11 mouse cellular contexts compared by ENCODE assay signal in genomic region chr15:77933222-77933621, GRCm38 (mm10). TPM values are rescaled to one million over a fixed set of nuclear protein-coding genes. Genes with fewer than 3 reads are reported as not detected.
DNase-seq lines count a peak whose midpoint lies in the region; ATAC-seq and TF ChIP-seq lines count a peak whose summit lies in the region.
"Had no signal": no experiment of that assay in that cellular context is flagged by ENCODE, and none has a peak within 500 bp of the region (broad histone marks: within the 10 kb centered on the region; RNA-seq: fewer than 3 reads in every experiment).

No protein-coding gene starts in this region.

- no peak overlapping the region; the same call in 1 of the 2 replicates for H3K4me2 ChIP-seq in forebrain, embryonic 12.5 days
- no peak overlapping the region for H3K4me2 ChIP-seq in forebrain, embryonic 14.5 days (ENCODE audit: low read length)
- no peak overlapping the region for H3K4me2 ChIP-seq in forebrain, embryonic 16.5 days (ENCODE audit: low read length)

- no peak for DNase-seq in forebrain, embryonic 14.5 days (ENCODE audit: low spot score)
- DNase-seq in layer of hippocampus, adult 2 months (ENCODE audit: low spot score in 2 of 2) = no peak
- DNase-seq in layer of hippocampus, postnatal 14 days (ENCODE audit: low spot score in 2 of 2) = no peak

- no peaks in the 10 kb centered on the region for H3K36me3 ChIP-seq in forebrain, embryonic 12.5 days (replicated peaks)
- no peaks in the 10 kb centered on the region for H3K36me3 ChIP-seq in forebrain, embryonic 14.5 days (ENCODE audit: control insufficient read depth, insufficient read depth, low read length)
- H3K36me3 ChIP-seq in forebrain, embryonic 16.5 days (ENCODE audit: control insufficient read depth, insufficient read depth) = no peaks in the 10 kb centered on the region

- no peak overlapping the region for H3K4me3 ChIP-seq in forebrain, embryonic 12.5 days (replicated peaks)
- no peak overlapping the region for H3K4me3 ChIP-seq in forebrain, embryonic 14.5 days (ENCODE audit: low read depth, low read length)
- no peak overlapping the region; the same call in 1 of the 2 replicates for H3K4me3 ChIP-seq in layer of hippocampus, adult 2 months
- no peak overlapping the region for H3K4me3 ChIP-seq in brown adipose tissue, adult 24 weeks (ENCODE audit: insufficient read depth, low read depth, low read length)
- H3K4me3 ChIP-seq in forebrain, embryonic 16.5 days (replicated peaks; ENCODE audit: low read length) = no peak overlapping the region

- H3K9ac ChIP-seq in forebrain, embryonic 12.5 days = 0 out of 2 replicates have a peak overlapping the region, but pooled peaks have one; percentile 13
- H3K9ac ChIP-seq in forebrain, embryonic 14.5 days (ENCODE audit: low read length) = no peak overlapping the region
- no peak overlapping the region for H3K9ac ChIP-seq in forebrain, embryonic 16.5 days (replicated peaks; ENCODE audit: low read depth, low read length)
- H3K9ac ChIP-seq: liver, embryonic 14.5 days had no signal

- 79% methylated on average over 3 of the region's 3 CpGs for WGBS in forebrain, embryonic 12.5 days
- WGBS in forebrain, embryonic 14.5 days = 63% methylated on average over 3 of the region's 3 CpGs
- 48% methylated on average over 3 of the region's 3 CpGs for WGBS in forebrain, embryonic 16.5 days

- no peak for TF ChIP-seq CTCF in layer of hippocampus, adult 2 months (conservative IDR thresholded peaks at IDR 0.05)

- H3K4me1 ChIP-seq in forebrain, embryonic 12.5 days = peaks cover 17% of the 10 kb centered on the region
- peaks cover 15% of the 10 kb centered on the region for H3K4me1 ChIP-seq in forebrain, embryonic 14.5 days (ENCODE audit: control insufficient read depth, insufficient read depth, low read length)
- no peaks in the 10 kb centered on the region for H3K4me1 ChIP-seq in brown adipose tissue, adult 24 weeks (ENCODE audit: control insufficient read depth, insufficient read depth, insufficient read length, low read length)
- H3K4me1 ChIP-seq in forebrain, embryonic 16.5 days (replicated peaks; ENCODE audit: control insufficient read depth, insufficient read depth, low read length) = peaks cover 40% of the 10 kb centered on the region

- ATAC-seq in forebrain, embryonic 12.5 days (ENCODE audit: low FRiP score) = no peak
- ATAC-seq in forebrain, embryonic 14.5 days = no peak
- no peak for ATAC-seq in forebrain, embryonic 16.5 days
- ATAC-seq in CD4-positive, CD25-positive, alpha-beta regulatory T cell, adult 4 months = no peak
- ATAC-seq: activated CD4-positive, CD25-positive, alpha-beta regulatory T cell, adult 4 months had no signal

- H3K27ac ChIP-seq in forebrain, embryonic 12.5 days = no peak overlapping the region
- H3K27ac ChIP-seq in forebrain, embryonic 14.5 days (ENCODE audit: low read depth, low read length) = no peak overlapping the region
- H3K27ac ChIP-seq in layer of hippocampus, adult 2 months = peak overlapping the region; percentile 85
- H3K27ac ChIP-seq in brown adipose tissue, adult 24 weeks (replicated peaks; ENCODE audit: low read depth, low read length) = 0 out of 2 replicates have a peak overlapping the region, but pooled peaks have one; percentile 1
- 0 out of 2 replicates have a peak overlapping the region, but pooled peaks have one; percentile 37 for H3K27ac ChIP-seq in forebrain, embryonic 16.5 days (ENCODE audit: low read length)
- H3K27ac ChIP-seq: liver, embryonic 14.5 days; stomach, postnatal 0 days had no signal

- H3K27me3 ChIP-seq in forebrain, embryonic 12.5 days = peaks cover 7% of the 10 kb centered on the region; the same call in 1 of the 2 replicates
- no peaks in the 10 kb centered on the region for H3K27me3 ChIP-seq in forebrain, embryonic 14.5 days (replicated peaks; ENCODE audit: control insufficient read depth, insufficient read depth, low read length)
- no peaks in the 10 kb centered on the region for H3K27me3 ChIP-seq in forebrain, embryonic 16.5 days (replicated peaks; ENCODE audit: control insufficient read depth, insufficient read depth, low read length)

- no peaks in the 10 kb centered on the region for H3K9me3 ChIP-seq in forebrain, embryonic 12.5 days
- no peaks in the 10 kb centered on the region for H3K9me3 ChIP-seq in forebrain, embryonic 14.5 days (replicated peaks; ENCODE audit: control insufficient read depth, low read length)
- H3K9me3 ChIP-seq in forebrain, embryonic 16.5 days (ENCODE audit: control insufficient read depth, low read length) = no peaks in the 10 kb centered on the region
- H3K9me3 ChIP-seq: megakaryocyte, embryonic 14.5 days had no signal

RNA-seq across cellular contexts. Expression of gene Txn2, which starts 4.4 kb away (rescaled TPM):
- polyA plus RNA-seq in forebrain, embryonic 12.5 days (2016; fragmentation: Nextera tagmentation; extraction: Ambion mirVana) = 203 and 210 TPM in 2 replicates
- 269 and 291 TPM in 2 replicates for polyA plus RNA-seq in forebrain, embryonic 14.5 days (2014; fragmentation: Nextera tagmentation; extraction: Ambion mirVana)
- total RNA-seq in layer of hippocampus, adult 2 months (2021) = 100 to 1,000 TPM; 119 to 136 TPM
- 100 to 1,000 TPM; 106 to 116 TPM for total RNA-seq in layer of hippocampus, postnatal 14 days (2021)
- 696 and 736 TPM in 2 replicates for polyA plus RNA-seq in brown adipose tissue, adult 24 weeks (2012; ENCODE audit: insufficient read depth, insufficient read length, missing spikeins)
- 222 and 237 TPM in 2 replicates for polyA plus RNA-seq in forebrain, embryonic 16.5 days (2015; fragmentation: Nextera tagmentation; extraction: Ambion mirVana)
- 100 to 1,000 TPM; 232 to 276 TPM for polyA plus RNA-seq in CD4-positive, CD25-positive, alpha-beta regulatory T cell, adult 4 months (2017; shearing (Covaris generic))

RNA-seq across cellular contexts. Expression of gene Foxred2, which starts 23.3 kb away (rescaled TPM):
- 7.5 and 8.3 TPM in 2 replicates for polyA plus RNA-seq in forebrain, embryonic 12.5 days (2016; fragmentation: Nextera tagmentation; extraction: Ambion mirVana)
- polyA plus RNA-seq in forebrain, embryonic 14.5 days (2014; fragmentation: Nextera tagmentation; extraction: Ambion mirVana) = 12.3 and 12.8 TPM in 2 replicates
- total RNA-seq in layer of hippocampus, adult 2 months (2021) = 10 to 100 TPM; 11.1 to 11.7 TPM
- 10 to 100 TPM; 10.5 to 11.6 TPM for total RNA-seq in layer of hippocampus, postnatal 14 days (2021)
- 0.67 and 0.79 TPM in 2 replicates for polyA plus RNA-seq in brown adipose tissue, adult 24 weeks (2012; ENCODE audit: insufficient read depth, insufficient read length, missing spikeins)
- polyA plus RNA-seq in forebrain, embryonic 16.5 days (2015; fragmentation: Nextera tagmentation; extraction: Ambion mirVana) = 16.8 and 17.3 TPM in 2 replicates
- 1 to 10 TPM; 2.8 to 4.2 TPM for polyA plus RNA-seq in CD4-positive, CD25-positive, alpha-beta regulatory T cell, adult 4 months (2017; shearing (Covaris generic))

RNA-seq across cellular contexts. Expression of gene Eif3d, which starts 37.4 kb away (rescaled TPM):
- polyA plus RNA-seq in forebrain, embryonic 12.5 days (2016; fragmentation: Nextera tagmentation; extraction: Ambion mirVana) = 219 and 234 TPM in 2 replicates
- polyA plus RNA-seq in forebrain, embryonic 14.5 days (2014; fragmentation: Nextera tagmentation; extraction: Ambion mirVana) = 167 and 199 TPM in 2 replicates
- total RNA-seq in layer of hippocampus, adult 2 months (2021) = 100 to 1,000 TPM in 1 of 2 experiments, 10 to 100 TPM in 1; 94.7 to 103 TPM
- 100 to 1,000 TPM in 1 of 2 experiments, 10 to 100 TPM in 1; 99.5 to 100 TPM for total RNA-seq in layer of hippocampus, postnatal 14 days (2021)
- polyA plus RNA-seq in brown adipose tissue, adult 24 weeks (2012; ENCODE audit: insufficient read depth, insufficient read length, missing spikeins) = 57.6 and 63.5 TPM in 2 replicates
- 180 and 207 TPM in 2 replicates for polyA plus RNA-seq in forebrain, embryonic 16.5 days (2015; fragmentation: Nextera tagmentation; extraction: Ambion mirVana)
- 100 to 1,000 TPM; 161 to 213 TPM for polyA plus RNA-seq in CD4-positive, CD25-positive, alpha-beta regulatory T cell, adult 4 months (2017; shearing (Covaris generic))

Comparison
In these comparisons a context has a peak if more than half of its experiments do, and no peak if none do; other contexts are left out.
1. H3K27ac ChIP-seq: peak in layer of hippocampus, adult 2 months (single experiment), brown adipose tissue, adult 24 weeks (single experiment) and forebrain, embryonic 16.5 days (single experiment); none in forebrain, embryonic 12.5 days (single experiment) and forebrain, embryonic 14.5 days (single experiment).